Mouse (Mus musculus) right cerebral cortex, adult 2 months (tissue): ENCODE data around the gene Olfr1298.

Source experiments
- DNase-seq, 2 experiments: peaks; one replicate each; pipeline ENCODE4 v3.0.0; 2021 to 2022; ENCODE audit warnings: low spot score in 2 of 2

Olfr1298 gene

GRCm38 (mm10) chr2:111649101-111649500 is at the start of gene Olfr1298:
Gene Olfr1298 (minus strand): TSS chr2:111649201.
- no peak for DNase-seq

GRCm38 (mm10) chr2:111661119-111661518 is 12.1 kb upstream of the Olfr1298 start, which contains the start of gene Olfr1299:
Gene Olfr1299 (plus strand): TSS chr2:111661419.
- no peak for DNase-seq

- DNase-seq: no peak
These were observed 22.6 kb downstream of the Olfr1298 start, which contains the start of gene Olfr1297 for GRCm38 (mm10) chr2:111626397-111626796. Gene Olfr1297 (minus strand): TSS chr2:111626497.
